Mouse (Mus musculus) embryonic fibroblast, embryonic 13.5 days (primary cell): ENCODE measurements at regions not wholly inside any gene's neighbourhood (a gene's known extent, or its start where the extent isn't known, plus 50 kb on each side); places are given as distances from the start of the nearest gene placed in this dataset.

ENCODE experiments used
- CTCF ChIP-seq: IDR thresholded peaks from 2 replicates; pipeline ENCODE4 v1.5.1; 2011; ENCODE audit warnings: mild to moderate bottlenecking, control low read depth, low read length, moderate library complexity, borderline replicate concordance; ENCODE audit not compliant: insufficient read depth
- POLR2A ChIP-seq: IDR thresholded peaks from 2 replicates; pipeline ENCODE4 v1.6.1; 2011; ENCODE audit warnings: low read depth, mild to moderate bottlenecking, control low read depth, low read length, moderate library complexity

DNA sequence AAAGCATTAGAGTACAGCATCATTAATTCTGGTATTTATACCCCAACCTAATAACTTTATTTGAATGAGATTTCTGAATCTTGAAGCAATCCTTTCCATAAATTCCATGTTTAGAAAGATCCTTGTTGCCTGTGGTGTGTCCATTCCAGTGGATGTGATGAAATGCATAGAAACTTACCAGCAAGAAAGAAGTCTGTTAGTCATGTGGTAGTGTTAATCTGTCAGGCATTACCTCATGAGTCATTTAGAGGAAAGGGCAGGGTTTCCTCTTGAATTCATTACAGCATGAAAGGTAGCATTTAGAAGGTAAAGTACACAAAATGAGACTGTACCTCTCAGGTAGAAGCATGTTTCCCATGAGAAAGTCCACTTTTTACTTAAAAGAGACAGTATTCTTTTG is 310.3 kb upstream of the N6amt1 start:
- TF ChIP-seq CTCF (no peak), POLR2A (no peak)
